Mouse (Mus musculus): ENCODE measurements around the gene Nans.
A peak's percentile ranks its signal among the peaks of the same experiment; 100 is the strongest.

The Nans gene

DNA sequence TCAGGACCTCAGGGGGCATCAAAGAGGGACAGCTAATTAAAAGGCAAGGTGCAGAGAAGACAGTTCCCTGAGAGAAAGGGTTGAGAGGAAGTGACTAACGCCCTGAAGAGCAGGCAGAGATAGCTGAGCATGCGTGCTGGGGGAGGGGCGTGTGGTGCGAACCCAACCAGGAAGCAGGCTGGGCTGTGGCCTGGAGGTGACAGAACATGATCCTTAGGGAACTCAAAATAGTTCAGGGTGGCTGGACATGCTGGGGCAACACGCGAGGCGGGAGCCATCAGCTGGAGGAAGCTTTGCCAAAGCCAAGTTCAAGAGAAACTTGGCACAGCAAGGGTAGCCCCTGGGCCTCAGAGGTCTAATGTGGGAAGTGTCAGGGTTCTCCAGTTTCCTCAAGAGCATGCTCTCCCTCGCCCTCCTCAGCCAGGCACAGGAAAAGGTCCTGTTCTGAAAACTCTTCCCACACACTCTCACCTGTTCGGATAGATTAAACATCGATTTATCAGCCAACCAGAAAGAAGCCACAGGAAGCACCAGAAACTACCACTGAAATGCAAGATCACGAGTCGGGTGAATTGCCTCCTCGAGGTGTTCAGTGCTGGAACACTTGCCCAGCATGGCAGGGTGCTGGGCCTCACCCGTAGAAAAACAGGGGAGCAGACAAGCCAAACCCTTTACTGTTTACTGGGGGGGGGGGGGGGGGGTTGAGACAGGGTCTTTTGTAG, 3.2 kb upstream of the Nans start:
- peak; percentile 28 to 38 for DNase-seq (ENCODE audit: low spot score in 2 of 2)

DNA sequence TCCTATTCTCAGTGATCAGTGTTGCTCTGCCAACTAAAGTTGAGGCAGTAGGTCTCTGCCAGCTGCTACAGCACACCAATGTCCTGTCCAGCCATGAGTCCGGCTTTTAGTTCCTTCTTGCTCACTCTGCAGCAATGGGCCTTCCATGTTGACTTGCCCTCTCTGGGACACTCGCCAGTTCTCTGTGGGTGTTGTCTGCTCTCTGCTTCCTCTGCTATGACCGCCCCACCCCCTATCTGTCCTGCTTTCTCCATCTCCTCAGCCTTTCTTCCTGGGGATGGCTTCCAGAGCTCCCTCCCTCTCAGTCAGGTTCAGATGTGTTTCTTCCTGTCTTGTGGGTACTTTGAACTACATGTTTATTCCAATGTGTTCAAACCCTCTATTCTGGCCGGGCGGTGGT, 1.7 kb upstream of the Nans start:
- DNase-seq (ENCODE audit: low spot score in 2 of 2), result peak; percentile 35 to 39

DNA sequence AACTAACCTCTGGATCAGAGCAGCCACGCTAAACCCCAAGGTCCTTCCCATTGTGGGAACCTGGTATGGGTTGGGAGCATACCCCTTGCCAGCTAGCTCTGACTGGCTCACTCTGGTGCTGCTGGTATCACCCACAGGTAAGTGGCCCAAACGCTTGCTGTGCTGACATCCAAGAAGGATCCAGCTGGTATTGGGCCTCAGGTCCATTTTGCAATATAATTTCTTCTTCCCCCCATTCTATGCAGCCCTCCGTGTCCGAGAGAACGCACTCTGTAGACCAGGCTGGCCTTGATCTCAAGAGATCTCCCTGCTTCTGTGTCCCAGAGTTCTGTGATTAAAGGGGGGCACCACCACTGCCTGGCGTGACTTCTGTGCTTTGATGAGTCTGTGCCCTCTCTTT, 4.0 kb downstream of the Nans start:
- no peak for DNase-seq (ENCODE audit: low spot score in 2 of 2)

DNA sequence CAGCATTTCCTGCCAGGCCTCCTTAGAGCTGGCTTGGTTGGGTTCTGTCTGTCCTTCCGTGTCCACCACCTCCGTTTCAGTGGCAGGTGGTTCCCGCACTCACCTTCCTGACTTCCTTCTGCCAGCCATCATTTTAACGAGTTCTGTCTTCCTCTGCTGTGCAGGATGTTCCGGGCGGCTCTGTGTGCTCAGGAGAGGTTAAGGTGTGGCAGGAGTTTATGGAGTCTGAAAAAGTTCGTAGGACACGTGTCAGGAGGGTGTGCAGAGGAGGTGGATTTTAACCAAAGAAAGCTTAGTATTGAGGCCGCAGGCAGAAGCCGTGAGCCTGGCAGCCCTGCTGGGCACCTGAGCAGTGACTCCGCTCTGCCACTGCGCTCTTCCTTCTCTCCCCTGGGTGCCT, 6.5 kb downstream of the Nans start:
- DNase-seq (ENCODE audit: low spot score in 2 of 2), result no peak

DNA sequence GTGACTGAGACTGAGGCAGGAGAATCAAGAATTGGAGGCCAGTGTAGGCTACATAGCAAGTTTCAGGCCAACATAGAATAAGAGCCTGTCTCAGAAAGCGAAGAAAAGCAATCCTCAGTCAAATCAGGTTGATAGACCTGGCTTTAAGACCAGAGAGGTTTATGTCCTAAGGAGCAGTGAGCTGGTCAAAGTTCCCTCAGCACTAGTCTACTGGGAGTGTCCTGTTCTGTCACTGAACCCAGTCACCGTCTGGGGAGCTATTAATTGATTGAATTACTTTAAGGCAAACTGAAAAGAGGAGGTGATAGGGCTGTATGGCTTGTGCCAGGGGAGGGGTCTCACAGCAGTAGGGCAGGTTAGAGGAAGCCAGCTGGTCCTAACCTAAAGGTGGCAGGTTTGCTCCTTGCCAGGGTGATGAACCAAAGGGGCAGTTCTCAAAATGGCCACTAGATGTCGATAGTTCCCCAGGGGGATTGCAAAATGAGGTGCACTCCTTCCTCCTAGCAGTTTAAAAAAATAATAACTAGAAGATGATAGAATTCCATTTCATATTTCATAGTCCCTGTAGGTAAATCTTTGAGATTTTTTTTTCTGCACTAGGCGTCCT, 8.3 kb downstream of the Nans start:
- peak; percentile 73 to 84 for DNase-seq (ENCODE audit: low spot score in 2 of 2)

DNA sequence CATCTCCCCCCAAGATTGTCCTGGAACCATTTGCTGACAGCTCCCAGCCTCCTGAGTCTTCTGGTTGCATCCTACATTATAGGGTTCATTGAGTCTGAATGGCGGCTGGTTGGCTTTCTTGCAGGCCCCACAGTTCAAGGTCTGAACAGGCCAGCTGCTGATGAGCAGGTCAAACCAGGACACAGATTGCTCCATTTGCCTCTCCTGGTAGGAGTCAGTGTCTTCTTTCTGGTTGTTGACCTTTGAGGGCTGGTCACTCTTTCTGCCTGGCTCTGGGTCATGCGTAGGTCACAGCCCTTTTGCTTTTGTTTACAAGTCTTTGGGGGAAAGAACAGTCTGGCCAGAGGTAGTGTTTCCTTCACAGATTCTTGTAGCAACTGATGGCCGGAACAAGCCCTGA, 9.5 kb downstream of the Nans start:
- DNase-seq (ENCODE audit: low spot score in 2 of 2), result no peak

DNA sequence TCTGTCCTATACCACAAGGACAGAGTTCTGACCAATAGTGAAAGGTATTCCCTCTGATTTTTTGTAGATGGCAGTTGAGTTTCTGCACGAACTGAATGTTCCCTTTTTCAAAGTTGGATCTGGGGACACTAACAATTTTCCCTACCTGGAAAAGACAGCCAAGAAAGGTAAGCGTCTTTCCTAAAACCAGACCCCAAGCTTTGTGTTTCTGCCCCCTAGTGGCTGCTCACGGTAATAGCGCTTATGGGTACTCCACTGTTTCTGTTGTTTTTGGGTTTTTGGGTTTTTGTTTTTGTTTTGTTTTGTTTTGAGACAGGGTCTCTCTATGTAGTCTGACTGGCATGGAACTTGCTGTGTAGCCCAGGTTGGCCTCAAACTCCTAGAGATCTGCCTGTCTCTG, 9.9 kb downstream of the Nans start:
- DNase-seq (ENCODE audit: low spot score in 2 of 2), result peak; percentile 33 to 43

DNA sequence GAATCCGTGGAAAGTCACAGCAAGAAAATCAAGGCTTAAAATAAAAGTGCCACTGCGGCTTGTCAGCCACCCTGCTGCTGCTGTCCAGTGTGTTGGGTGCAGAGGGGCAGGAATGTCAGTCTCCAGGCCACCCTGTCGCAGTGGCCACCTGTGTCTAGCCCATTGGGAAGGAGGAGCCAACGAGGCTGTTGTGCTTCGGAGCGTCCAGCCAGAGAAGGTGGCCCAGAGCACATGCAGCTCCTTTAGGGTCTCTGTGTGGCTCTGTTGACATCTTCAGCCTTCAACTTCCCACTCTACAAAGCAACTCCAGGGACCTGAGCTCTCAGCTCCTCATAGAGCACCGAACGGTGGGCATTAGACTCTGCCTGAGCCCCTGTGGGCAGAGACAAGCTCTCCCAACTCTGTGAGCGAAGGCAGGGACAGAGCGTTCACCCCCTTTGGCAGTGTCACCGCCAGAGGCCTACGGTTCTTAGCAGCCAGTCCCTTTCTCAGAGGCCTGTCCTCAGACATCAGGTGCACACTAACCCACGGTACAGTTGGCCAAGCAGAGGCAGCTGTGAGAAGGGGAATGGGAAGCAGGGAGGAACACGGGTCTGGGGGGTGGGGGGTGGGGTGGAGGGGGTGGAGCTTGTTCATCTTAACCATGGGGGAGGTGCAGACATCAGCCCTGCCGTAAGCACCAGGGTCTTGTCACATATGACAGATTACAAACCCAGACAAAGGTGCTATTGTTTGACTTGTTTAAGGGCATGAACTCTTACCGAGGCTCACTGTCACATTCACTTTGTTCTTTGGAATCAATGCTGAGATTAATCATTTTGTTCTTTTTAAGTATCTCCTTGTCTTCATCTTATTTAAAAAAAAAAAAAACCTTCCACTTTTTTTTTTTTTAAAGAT, 13.8 kb downstream of the Nans start:
- DNase-seq (ENCODE audit: low spot score in 2 of 2), result no peak

DNA sequence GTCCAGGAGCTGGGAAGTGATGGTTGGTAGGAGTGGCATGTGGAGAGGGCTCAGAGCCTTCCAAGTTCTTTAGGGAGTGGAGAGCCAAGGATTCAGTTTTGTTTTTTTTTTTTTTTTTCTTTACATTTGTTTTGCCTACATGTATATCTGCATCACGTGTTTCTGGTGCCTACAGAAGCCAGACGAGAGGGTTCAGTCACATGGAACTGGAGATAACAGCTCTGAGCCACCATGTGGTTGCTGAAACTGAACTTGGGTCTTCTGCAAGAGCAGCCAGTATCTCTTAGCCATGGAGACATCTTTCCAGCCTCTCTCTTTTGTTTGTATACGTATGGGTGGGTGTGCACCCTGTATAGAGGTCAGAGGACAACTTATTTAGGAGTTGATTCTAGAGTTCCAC, 14.8 kb downstream of the Nans start:
- DNase-seq (ENCODE audit: low spot score in 2 of 2), result no peak

DNA sequence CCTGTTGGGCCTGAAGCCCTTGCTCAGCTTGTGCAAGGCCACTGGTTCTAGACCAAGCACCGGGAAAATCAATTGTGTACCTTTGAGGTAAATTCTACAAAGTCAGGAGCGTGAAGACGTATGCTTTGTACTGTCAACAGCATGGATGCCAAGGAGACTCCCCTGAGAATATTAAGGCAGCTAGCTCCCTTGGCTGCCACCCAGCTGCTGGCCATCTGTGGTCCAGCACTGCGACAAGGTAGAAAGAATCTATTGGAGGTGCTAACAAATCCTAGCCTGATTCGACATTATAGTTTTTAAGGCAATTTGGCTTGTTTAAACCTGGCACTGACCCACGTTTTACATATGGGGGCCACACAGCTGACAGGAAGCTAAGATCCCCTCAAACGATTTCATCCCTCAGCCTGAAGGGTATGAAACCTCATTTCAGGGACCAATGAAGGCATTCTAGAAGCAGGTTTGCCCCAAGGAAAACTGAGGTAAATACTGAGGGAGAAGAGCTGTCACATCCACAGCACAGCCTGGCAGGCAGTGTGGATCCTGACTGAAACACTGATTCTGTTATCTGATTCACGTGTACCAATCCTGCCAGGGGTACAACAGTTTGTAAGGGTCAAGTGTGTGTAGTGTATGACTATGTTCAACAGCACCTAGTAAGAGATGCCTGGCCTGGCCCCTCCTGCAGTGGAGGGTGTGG, 16.5 kb downstream of the Nans start:
- DNase-seq (ENCODE audit: low spot score in 2 of 2), result no peak

DNA sequence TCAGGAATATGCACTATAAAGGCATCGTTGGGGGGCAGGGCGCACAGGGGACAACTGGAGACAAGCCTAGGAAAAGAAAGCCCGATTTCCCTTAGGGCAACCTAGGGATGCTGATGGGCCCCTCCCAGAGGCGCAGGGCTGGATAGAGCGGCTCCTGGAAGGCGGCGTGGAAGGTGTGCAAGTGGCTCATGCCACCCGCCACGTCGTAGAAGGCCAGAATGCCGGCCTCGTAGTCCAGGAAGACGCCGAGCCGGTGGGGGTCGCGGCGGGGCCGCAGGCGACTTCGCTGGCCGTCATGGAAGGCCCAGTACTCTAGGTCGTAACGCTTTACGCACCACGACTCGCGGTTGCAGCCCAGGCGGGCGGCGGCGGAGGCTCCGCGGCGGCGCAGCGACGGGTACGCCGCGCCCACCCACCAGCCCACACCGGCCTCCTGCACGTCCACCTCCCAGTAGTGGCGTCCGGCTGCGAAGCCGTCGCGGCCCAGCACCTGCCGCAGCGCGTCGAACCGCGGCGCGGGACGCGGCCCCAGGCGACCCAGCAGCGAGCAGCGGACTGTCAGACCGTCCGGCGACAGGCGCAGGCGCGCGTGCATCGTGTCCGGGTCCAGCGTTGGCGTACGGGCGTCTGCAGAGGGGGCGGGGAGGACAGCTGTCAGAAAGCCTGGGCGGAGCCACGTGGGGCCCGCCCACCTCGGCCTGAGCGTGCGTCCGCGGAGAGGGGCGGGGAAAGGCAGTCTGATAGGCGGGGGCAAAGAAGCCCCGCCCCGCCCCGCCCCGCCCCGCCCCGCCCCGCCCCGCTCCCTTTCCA, 18.0 kb downstream of the Nans start:
- peak; percentile 93 for DNase-seq (ENCODE audit: low spot score in 2 of 2)

DNA sequence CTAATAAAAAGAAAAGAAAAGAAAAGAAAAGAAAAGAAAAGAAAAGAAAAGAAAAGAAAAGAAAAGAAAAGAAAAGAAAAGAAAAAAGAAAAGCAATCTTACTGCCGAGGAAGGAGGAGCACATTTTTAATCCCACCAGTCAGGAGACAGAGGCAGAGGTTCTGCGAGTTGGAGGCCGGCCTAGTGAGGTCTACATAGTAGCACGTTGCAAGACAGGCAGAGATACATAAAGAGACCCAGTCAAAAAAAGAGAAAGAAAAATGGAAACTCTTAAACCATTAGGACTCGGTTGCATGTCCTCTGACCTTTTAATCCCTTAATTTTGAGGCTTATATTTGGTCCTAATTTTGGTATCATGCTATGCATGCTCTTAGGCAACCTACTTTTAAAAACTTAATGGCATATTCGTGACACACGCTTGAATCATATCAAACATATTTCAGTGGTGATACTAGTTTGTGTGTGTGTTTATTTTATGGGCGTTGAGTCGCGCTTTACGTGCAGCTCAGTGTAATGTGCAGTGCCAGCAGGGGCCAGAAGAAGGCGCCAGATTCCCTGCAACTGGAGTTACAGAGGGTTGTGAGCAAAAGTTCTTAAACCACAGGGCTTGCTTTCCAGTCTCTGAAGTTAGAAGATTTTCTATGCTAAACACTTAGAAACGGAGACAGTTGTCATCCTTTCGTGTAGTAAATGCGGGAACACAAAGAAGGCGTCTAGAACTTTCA, 18.9 kb downstream of the Nans start:
- peak; percentile 75 to 78 for DNase-seq (ENCODE audit: low spot score in 2 of 2)

DNA sequence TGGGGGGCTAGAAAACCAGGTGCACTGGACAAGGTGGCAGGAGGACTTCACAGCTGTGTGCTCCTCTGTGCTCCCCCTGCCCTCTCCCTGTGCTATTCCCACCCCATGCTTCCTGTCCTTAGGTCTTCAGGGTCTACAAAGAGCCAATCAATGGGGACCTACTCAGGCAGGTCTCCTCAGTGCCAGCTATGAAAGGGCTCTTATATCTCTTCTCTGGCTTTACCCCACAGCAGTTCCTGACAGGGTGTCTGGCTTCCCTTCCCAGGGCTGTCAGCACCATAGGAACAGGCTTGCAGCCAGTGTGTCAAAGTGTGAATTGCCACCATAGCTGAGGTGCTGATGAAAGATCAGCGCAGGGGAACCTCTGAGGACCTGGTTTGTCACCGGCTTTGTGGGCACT, 31.4 kb downstream of the Nans start:
- DNase-seq (ENCODE audit: low spot score in 2 of 2), result no peak

DNA sequence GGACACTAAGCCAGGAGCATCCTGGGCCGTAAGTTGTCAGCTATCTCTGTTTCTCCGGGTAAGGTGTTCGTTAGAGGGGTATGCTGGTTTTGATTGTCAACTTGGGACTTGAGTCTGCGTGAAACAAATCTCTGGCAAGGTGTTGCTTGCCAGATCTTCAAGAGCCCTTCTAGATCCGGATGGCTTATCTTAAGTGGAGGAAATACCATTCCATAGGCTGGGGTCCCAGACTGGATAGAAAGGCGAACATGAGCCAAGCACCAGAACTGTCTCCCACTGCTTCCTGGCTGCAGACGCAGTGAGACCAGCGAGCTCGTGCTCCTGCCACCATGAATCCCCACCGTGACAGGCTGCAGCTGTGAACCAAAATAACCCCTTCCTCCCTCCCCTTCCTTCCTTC, 32.4 kb downstream of the Nans start:
- no peak for DNase-seq (ENCODE audit: low spot score in 2 of 2)

DNA sequence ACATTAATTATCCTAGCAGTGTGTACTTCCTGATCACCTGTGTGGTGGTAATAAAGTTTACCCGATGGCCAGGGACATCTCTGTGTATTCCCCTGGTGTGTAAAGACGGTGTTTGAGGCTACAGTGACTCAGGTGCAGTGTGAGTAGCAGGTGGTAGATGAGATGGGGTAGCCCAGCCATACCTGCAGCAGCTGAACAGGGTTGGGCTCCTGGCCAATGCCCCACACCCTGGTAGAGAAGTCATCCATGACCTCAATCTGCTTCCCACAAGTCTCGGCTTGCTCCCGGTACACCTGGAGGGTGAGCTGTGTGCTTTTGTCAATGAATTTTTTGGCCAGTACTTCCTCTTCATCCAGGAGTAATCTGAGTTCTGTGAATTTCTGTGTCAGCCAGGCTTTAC, 34.3 kb downstream of the Nans start:
- no peak for DNase-seq (ENCODE audit: low spot score in 2 of 2)

DNA sequence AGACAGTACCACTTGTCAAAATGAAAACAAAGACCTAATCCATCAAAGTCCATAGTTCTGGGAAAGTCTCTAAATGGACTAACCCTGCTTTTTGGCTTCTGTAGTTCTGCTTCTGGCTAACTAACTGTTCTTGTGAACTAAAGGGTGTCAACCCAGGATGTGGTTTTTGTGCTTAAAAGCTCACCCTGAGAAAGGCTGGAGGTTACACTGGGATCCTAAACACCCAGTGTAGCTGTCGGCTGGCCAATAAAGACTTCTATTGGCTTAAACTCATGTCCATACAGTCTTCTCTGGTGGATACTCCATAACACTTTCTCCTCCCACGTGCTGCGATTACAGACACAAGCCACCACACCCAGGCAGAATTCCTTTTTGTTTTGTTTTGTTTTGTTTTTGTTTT, 37.2 kb downstream of the Nans start:
- no peak for DNase-seq (ENCODE audit: low spot score in 2 of 2)

DNA sequence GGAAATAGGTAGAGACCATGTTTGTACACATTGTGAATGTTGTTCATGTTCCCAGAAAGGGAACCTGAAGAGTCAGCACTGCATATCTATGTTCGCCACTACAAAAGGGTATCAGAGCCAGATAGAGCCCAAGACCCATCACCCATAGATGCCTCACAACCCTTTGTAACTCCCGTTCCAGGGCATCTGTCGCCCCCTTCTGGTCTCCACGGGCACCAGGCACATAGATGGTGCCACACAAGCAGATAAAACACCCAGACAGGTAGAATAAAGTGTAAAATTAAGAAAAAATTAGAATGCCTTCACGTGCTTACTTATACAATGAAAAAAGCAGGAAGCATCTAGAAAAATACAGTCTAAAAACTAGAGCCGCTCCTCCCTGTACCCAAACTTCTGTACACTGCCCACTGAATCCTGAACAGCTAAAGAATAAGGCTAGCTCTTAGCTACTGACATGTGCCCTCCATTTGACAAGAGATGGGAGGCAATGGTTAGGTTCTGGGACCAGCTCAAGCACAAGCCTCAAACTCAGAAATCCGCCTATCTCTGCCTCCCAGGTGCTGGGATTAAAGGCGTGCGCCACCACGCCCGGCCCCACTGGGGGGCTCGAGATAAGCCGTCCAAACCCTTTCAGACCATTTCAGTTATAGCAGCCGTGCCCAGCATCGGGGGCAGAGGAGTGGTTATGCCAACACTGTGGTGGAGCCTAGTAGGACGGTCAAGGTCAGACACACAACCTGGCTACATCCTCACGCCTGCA, 37.9 kb downstream of the Nans start:
- no peak for DNase-seq (ENCODE audit: low spot score in 2 of 2)

DNA sequence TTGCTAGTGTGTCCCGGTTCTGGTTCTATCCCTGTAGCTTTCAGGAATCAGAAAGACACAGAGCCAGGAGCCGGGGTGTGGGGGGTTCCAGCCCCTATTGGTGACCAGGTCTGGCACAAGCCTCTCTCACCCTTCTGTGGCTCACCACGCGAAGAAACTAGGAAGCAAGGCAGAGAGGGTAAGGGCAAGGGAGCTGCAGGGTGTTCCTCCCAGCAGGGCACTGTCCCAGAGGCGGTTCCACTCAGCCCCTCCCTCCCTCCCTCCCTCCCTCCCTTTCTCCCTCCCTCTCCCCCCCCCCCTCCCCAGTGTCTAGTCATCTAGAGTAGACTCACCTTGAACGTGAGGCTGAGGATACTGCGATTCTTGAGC, 38.5 kb downstream of the Nans start:
- no peak for DNase-seq (ENCODE audit: low spot score in 2 of 2)

DNA sequence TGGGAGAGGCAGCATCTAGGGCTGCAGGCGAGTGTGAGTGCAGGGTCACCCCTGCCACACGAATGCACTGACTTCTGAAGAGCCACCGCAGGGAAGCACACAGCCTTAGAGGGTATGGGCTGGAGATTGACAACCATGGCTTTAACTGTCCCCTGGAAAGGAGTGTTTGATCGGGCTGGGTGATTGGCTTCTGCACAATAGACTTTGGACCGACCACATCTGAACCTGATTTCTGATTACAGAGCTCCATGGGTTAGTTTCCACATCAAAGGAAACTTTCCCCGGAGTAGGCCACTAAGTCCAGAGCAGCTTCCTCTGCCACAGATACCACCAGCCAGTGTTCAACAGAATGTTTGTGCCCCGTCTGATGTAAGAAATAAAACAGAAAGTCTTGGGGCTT, 40.7 kb downstream of the Nans start:
- no peak for DNase-seq (ENCODE audit: low spot score in 2 of 2)

DNA sequence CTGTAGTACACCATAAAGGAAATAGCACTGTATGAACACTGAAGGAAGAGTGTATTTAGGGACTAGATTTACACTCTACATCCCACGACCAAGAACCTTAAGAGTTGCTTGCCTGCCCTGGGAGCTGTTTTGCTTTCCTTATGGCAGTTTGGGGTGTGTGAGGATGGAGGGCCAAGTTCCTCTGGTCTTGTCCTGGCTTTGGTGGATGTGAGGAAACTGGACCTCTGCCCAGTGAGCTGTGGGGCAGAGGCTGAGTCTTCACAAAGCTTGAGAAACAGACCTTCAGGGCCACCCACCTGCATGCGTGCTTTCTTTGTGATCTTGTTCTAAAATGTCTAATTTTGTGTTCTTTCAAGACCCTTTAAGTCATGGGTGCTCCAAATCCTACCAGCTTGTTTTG, 43.5 kb downstream of the Nans start:
- DNase-seq (ENCODE audit: low spot score in 2 of 2), result no peak
